Mouse (Mus musculus): ENCODE measurements at regions not wholly inside any gene's neighbourhood (a gene's known extent, or its start where the extent isn't known, plus 50 kb on each side); places are given as distances from the start of the nearest gene placed in this dataset.

DNA sequence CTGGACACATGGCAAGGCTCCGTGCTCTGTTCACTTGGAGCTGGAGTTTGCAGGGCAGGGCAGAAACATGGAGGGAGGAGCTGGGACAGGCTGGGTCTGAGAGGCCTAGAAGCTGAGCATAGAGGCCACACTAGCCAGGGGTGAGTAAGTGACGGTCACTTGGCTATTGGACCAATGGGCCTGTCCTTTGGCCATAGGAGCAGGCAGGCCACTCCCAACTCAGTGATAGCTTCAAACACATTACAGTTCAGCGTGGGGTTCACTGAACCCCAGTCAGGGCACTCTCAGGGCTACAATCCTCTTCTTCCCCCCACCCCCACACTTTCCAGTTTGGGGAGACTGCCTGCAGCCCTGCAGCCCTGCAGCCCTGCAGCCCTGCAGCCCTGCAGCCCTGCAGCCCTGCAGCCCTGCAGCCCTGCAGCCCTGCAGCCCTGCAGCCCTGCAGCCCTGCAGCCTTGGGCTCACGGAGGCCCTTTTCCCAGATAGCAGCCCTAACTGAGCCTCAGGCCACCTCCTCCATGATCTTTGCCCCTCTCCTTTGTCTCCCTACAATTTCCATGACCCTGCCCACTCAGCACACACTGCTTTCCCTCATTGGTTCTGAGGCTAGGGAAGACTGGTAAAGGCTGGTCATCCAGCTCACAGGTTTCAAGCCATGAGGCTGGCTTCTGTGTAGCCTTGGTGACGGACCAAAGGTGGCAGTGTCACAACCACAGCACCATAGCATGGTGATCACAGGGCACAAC, 285.3 kb downstream of the Cdh26 start:
- no peak for DNase-seq

DNA sequence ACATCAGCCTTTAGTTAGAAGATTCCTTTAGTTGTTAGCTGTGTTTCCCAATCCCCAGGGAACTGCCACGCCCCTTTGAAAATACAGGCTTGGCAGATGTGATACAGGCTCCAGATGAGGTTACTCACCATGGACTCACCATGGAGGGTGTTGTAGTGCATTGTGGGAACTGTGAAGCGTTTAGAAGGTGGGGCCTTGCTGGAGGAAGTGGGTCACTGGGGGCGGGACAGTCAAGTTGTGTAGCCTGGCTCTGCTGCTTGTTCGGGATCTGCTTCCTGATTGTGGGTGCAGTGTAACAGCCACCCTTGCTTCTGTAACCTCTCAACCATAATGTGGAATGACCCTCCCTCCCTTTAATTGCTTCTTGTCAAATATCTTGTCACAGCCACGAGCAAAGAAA, 287.7 kb downstream of the Cdh26 start:
- DNase-seq, result no peak

DNA sequence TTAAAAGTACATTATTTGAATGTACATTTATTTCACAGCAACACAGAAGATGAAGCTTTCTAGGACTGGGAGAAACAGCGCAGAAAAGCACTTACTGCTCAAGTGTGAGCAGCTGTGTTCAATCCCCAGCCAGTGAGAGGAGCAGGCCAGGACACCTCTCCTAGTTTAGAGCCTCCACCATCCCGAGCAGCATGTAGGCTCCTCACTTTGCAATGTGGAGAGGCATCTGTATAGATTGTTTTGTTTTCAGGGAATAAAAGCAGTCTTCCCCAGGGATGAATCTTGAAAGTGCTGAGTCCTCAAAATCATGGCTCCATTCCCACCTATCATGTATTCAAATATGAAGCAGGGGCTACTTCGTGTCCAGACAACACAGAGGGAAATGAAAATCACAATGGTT, 293.1 kb downstream of the Cdh26 start:
- no peak for DNase-seq

DNA sequence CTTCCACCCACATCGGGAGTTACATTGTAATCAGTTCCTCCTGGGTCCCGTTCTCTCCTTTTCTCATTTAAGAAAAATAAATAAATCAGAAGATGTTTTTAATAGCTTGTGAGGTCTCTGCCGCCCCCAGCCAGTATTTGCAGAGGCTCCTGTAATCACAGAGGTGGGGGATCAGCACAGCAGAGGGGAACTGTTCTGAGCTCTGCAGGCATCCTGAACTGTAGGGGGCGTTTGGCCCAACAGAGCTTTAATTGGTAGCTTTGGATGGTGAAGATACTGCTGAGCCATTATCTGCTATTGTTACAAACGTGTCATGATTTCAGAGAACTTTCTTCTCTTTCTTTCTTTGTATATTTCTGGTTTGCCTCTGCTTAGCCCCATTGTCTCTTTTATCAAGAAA, 293.9 kb downstream of the Cdh26 start:
- no peak for DNase-seq

DNA sequence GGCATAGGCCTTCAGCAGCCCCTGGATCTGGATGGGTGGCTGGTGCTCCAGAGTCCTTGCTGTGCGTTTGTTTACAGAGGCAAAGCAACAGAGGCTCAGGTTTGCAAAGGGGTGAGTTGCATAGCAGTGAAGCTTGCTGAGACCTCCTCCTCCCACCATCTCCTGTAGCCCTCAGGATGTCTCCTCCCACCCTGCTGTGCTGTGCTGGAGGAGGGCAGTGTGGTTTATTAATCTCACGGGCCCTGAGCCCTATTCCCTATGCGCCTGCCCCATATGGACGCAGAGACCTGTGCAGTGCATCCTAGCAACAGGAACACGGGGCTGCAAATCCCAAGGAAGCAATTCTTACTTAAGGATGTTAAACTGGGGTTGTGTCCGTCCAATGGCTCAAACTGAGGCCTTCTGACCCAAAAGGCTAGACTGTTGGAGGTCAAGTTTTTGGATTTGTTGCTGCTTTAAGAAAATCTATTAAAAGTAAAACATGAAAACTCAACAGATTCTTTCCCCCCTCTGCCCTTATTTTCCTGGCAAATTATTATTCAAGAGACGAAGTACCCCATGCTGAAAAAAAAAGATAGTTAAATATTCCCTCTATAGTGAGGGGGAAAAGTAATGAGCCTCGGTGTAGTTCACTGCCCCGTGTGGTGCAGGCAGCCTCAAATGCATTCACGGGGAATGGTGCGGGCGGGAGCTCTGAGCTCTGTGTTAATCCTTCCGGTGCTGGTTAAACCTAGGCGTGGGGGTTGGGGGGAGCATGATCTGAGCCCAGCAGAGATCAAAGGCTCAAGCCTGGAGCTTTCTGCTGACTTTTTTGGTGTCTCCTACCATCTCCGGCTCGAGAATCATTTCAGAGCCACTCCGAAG, 297.8 kb downstream of the Cdh26 start:
- DNase-seq, result no peak

DNA sequence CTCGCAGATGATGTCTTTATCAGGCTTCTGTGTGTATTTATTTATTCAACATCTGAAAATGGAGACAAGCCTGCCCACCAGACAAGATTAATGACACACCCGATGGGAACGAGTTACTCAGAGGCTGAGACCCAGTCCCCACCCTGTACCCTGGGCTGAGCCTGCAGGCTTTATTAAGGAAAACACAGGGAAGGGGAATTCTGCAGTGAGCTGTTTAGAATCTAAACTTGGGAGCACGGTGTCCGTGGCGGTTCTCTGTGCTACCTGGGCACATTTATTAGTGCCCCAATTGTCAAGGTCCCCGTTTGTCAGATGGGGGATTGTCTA, 298.4 kb downstream of the Cdh26 start:
- DNase-seq, result no peak

DNA sequence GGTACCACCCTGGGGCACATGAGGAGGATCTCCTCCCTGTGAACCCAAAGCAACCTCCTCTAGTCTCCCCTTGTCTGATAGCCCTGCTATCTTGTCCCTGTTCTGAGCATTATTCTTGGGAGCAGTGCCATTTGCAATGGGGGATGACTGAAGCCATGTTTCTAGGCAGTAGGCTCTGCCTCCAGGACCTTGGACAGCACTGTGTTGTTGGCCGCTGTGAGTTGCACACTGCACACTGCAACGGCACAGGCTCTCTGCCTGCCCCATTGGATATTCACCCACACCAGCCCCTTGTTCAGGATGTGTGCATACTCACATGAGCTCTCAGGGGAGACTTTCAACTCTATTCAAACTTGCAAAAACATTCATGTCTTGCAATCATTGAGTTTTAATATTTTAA, 304.8 kb downstream of the Cdh26 start:
- DNase-seq, result no peak

DNA sequence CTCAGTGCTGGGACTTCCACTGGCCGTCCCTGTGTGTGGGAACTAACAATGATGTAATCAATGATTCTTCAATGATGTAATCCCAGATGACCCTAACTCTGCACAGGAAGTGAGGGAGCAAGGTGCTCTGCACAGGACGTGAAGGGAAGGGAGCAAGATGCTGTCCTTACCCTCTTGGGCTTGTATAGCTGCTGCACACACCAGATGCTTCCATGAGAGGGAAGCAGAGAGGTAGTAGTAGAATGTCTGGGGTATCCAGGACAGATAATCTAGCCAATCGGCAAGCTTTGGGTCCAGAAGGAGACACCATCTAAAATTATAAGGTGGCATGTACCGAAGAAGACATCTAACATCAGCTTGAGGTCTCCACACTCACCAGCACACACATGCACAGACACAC, 314.3 kb downstream of the Cdh26 start:
- no peak for DNase-seq

DNA sequence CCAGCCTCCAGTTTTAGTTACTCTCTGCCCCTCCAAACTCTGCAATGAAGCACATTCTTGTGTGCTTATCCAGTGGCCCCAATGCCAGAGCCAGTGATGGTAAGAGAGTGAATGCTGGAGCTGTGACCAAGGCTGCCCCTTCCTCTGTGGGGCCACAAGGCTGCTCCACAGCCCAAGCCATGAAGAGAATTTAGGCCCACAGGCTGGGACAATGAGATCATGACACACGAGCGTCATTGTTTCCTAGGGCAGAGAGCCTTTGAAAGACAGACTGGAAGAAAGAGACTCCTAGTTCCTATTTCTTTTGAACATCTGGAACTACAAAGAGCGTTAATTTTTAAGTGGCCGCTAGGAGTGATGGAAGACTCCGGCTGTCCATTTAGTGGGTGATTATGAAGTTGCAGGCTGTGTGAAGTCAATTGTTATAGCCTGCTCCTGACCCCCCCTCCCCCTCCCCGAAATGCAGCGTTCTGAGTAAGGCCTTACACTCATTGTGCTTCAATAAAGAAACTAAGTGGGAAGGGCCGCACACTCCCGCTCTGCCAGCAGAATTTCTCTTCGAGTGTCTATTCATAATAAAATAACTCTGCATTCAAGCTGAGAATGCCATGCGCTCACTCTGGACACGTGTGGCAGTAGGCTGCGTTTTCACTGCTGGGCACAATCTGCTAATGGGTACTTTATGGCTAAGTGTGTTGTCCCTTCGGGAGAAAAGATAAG, 315.1 kb downstream of the Cdh26 start:
- no peak for DNase-seq

DNA sequence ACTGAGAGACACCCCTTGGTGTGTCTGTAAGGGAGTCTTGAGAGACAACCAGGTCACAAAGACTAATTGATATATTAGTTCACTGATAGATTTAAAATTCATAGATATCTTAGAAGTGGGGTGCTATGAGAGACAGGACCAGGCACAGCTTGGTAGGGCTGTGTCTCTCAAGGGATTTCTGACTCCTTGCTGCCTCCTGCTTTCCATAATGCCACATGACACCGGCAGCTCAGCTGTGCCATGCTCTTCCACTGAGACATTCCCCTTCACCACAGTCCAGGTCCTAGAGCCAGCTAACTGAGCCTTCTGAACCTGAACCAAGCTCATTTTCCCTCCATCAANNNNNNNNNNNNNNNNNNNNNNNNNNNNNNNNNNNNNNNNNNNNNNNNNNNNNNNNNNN, 320.9 kb downstream of the Cdh26 start:
- no peak for DNase-seq

DNA sequence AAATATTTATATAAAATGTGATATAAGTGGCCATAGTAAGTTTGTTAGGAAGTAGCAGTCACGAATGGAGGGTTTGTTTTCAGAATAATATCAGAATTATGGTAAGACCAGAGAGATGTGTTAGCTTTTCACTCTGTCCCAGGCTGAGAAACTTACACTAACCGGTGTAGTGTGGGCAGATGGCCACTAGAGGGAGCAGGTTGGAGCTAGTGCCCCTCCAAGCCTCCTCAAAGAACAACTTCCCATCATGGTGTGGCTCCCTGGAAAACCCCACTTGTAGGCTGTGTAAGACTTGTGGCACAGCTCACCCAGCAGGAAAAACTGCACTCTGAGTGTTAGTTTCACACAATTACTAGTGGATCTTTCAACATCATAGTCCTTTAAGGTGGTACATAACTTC, 328.0 kb downstream of the Cdh26 start:
- peak; percentile 54 to 60 for DNase-seq

DNA sequence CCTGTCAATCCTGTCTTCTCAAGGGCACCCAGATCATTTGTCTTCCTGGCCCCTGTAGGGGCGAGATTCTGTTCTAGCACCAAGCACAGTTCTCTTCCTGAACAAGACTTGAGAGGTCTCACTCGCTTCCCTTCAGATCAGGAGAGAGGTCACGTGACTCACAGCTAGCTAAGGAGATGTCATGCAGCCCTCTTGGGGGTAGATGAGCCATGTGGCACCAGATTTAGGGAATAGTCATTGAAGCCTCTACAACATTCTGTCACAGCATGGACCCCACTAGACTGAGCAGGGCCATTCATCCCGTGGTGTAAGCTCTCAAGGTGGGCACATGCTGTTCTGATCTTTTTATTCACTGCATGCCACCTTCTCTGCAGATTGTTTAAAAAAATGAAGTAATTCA, 338.2 kb downstream of the Cdh26 start:
- peak in 1 of 2 experiments; percentile 8 for DNase-seq

DNA sequence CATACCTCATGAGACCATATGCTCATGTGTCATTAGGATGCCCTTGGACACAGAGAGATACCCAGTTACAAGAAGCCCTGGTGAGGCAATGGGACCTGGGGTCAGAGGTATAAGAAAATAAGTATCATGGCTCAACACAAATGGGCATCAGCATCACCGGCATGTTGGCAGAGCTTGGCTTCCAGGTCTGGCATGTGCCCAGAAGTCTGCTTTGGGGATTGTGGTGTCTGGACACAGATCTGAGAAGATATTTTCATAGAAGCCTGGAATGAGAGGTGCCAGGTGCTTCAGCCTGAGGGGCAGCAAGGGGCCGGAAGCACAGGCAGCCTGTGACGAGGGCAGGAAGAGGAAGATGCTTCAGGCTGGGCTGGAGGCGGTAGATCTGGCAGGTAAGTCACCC, 338.7 kb downstream of the Cdh26 start:
- DNase-seq, result peak; percentile 53 to 55

DNA sequence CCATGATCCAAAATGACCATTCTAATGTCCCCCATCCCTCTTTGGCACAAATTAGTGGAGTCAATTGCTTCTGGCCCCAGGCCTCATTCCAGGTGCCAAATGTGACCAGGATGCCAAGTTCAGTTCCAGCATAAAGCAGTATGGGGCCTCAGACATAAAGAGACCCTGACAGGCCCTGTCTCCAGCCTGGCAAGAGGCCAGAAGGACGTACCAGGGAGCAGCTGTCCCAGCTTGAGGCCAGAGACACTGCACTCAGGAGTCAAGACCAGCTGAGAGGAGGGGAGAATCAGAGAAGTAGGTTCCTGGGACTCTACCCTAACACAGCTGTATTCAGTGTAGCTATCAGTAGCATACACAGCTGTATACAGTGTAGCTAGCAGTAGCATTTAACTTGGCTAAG, 341.1 kb downstream of the Cdh26 start:
- DNase-seq, result peak in 1 of 2 experiments; percentile 3

DNA sequence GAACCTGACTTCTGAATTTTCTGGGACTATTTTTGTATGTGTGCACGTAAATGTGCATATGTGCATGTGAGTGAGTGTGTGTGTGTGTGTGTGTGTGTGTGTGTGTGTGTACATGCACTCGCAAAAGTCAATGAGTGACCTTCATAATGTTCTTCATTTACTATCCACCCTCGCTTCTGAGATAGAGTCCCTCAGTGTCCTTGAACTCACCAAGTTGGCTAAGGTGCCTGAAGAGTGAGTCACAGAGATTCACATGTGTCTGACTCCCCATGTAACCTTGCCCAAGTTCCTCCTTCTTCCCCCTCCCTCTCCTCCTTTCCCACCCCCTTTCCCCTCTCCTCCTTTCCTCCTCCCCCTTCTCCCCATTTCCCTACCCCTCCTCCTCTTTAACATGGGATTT, 341.6 kb downstream of the Cdh26 start:
- no peak for DNase-seq

DNA sequence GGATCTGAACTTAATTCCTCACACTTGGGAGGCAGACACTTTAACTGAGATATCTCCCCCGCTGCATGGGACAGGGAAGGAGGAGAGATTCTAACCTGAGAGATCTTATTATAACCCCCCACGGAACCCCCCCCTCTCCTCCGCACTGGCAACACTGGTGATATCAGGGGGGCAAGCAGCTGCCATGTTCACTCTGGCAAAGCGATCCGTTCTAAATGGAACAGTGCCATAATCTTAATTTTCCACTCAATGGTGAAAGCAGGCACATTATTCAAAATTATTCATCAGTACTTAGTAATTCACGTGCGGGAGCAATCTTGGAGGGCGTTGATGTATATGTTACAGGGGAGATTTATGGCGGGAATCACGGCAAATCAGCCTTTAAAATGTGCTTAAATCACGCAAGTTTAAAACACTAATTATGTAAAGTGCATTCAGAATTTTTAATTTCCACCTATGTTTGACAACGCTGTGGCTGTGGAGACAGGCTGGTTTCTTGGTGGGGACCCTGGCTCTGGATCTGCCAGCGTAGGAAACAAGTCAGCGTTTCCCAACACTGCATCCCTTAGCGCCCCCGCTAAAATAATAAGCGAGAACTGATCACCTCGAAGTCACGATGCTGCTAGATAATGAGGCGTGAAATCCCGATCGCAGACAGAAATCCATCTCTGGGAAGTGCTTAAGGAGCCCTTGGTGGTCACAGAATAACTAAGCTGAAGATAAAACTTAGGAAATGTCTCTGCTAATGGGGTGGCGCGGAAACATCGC, 354.7 kb downstream of the Cdh26 start:
- no peak for DNase-seq

DNA sequence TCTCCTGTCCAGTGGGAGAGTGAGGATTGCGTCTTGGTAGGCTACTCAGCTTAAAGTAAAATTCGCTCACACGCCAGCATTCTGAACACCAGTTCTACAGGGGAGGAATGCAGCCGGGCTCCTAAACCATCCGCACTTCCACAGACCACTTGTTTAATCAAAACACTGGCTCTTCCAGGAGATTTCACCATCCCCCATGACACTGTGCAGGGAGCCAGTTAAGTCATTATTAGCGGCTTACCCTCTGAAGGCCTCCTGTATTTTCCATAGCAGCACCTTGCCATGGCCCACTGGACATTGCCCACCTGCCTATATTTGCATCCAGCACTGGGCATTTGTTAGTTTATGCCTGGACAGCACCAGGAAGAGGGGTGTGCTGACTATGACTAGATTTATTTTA, 355.5 kb downstream of the Cdh26 start:
- DNase-seq, result no peak

DNA sequence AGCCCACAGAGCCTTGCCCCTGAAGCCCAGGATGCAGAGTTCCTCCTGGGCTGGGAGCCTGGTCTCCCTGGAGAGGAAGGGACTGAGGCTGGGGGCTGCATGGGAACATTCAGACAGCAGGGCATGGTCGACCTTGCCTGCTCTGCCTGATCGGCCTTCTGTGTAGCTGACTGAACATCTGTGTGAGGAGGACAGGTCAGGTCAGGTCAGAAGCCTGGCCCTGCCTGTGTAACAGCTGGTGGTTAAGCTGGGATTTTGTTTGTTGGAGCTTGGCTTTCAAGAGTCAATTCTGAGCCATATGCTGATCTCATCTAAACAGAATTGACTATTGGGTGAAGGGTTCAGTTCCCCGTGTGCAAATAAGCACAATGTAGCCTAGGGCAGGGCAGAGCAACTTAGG, 365.5 kb downstream of the Cdh26 start:
- DNase-seq, result no peak

DNA sequence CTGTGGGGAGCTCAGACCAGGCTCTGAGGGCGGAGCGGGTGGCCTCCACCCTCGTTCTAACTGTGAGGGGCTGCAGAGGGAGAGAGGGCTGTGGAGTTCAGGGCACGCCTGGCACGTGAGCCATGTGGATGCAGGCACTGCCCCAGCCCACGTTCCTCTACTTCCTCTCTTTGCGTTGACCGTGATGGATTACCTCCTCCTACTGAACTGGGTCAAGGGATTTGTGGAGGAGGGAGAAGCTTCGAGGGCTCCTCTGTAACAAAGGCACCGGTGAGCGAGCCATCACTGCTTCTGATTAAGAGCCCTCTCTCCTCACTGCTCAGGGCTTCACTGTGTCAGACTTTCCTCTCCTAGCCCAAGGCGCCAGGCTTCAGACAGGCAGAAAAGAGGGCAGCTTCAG, 371.1 kb downstream of the Cdh26 start:
- DNase-seq, result no peak

DNA sequence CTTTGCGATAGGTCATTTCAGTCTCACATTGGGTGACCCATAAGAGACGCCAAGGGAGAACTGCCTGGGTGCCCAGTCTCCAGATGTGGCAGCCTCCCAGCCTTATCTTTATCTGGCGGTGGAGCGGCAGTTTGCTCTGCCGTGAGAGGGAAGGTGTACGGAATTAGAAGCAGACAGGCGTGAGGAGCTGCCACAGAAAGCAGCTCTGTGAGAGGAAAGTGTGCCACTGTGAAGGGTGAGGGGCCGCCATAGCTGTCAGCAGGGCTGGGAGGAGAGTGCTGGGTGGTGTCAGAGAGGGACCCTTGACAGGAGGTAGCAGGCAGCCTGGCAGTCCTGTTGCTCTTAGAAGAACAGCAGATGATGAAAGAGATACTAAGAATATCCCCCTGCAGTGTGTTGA, 375.0 kb downstream of the Cdh26 start:
- no peak for DNase-seq

DNA sequence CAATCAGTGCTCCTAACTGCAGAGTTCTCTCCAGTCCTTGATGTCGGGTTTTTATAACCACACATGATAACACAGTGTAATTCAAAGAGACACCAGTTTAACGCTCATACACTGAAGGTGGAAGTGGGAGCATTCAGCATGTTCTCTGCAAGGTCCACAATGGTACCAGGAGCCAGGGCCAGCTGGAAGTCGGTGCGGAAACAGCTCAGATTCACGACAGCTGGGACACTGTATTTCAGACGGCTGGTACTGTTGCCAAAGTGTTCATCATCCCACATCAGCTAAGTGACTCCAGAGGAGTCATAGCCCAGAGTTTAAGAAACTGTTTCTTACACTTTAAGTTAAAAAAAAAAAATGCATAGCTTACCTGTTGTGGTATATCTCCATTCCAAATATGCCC, 391.2 kb downstream of the Cdh26 start:
- no peak for DNase-seq

DNA sequence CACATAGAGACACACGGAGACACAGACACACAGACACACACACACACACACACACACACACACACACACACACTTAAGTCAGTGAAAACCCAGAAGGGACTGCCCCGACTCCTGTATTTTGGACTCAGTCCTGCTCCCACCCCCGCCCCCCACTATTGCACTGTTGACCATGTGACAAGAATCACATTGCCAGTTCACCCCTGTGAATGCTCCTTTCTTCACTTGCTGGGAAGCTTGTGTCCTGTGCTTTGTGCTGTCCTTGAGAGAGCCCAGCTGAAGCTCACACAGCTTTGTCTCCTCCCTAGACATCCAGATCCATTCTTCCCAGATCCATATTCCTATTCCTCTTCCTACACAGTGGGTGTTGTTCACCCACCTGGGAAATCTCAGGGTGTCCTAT, 400.0 kb downstream of the Cdh26 start:
- DNase-seq, result no peak

DNA sequence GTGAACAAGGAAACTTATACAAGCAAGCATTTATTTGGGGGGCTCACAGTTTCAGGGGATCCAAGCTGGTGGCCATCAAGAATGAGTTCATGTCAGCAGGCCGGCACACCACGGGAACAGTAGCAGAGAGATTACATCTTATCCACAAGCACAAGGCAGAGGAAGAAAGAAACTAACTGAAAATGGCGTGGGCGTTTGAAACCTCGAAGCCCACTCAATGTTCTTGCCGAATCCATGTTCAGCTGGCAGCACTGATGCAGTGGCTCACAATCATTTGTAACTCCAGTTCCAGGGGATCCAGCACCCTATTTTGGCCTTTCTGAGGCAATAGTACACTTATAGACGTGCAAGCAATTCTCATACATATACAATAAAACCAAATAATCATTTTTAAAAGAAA, 404.7 kb downstream of the Cdh26 start:
- DNase-seq, result no peak
